Mouse (Mus musculus) adrenal gland, postnatal 36 days (tissue): ENCODE data around the gene Asf1a. TPM values are rescaled to one million over a fixed set of nuclear protein-coding genes. Genes with fewer than 3 reads are reported as not detected.
"Not testable (repeated sequence)": the region's sequence is repeated elsewhere in the genome, so short reads cannot be mapped to it uniquely, and the experiment has no call there.

Source experiments
- DNase-seq, 2 experiments: peaks; one replicate each; pipeline ENCODE4 v3.0.0; 2021; ENCODE audit warnings: mixed read lengths in 1 of 2
- long read RNA-seq, 2 experiments: library from polyadenylated mRNA; stranded (forward); transcript quantifications; one replicate each; pipeline ENCODE4 v2.0.0; 2021; ENCODE audit warnings: borderline sequencing depth in 2 of 2
- total RNA-seq, 2 experiments: library from RNA; stranded (reverse); gene quantifications; 2 replicates each; pipeline ENCODE4 v1.2.3; 2021

Gene Asf1a
- 10 to 100 TPM; 30.4 to 30.7 TPM for total RNA-seq
- long read RNA-seq, experiment 1, transcript Asf1a-201 (4 exons, 2,201 nt), result major isoform, 28 of 29 reads
- long read RNA-seq, experiment 1, partial matches to known transcripts, result 0 of 29 reads
- long read RNA-seq, experiment 1, other reads (novel, unspliced or antisense), result 0 of 29 reads
- long read RNA-seq, experiment 2, transcript Asf1a-201 (4 exons, 2,201 nt), result major isoform, 9 of 11 reads
- long read RNA-seq, experiment 2, partial matches to known transcripts, result 1 of 11 reads
- long read RNA-seq, experiment 2, other reads (novel, unspliced or antisense), result 0 of 11 reads

GRCm38 (mm10) chr10:53596677-53597120 is at the start of gene Asf1a:
Gene Asf1a, plus strand, starts transcription at chr10:53596757.
- peak; percentile 98 for DNase-seq

- no peak for DNase-seq
These were observed 34.6 kb upstream of the Asf1a start for GRCm38 (mm10) chr10:53562001-53562400.

GRCm38 (mm10) chr10:53565538-53565937 is 31.0 kb upstream of the Asf1a start:
- no peak for DNase-seq

GRCm38 (mm10) chr10:53568531-53568930 is 28.0 kb upstream of the Asf1a start:
- no peak for DNase-seq

- no peak for DNase-seq
These were observed 16.4 kb upstream of the Asf1a start for GRCm38 (mm10) chr10:53580137-53580536.

- DNase-seq, result peak; percentile 78 to 84
These were observed 15.9 kb upstream of the Asf1a start for GRCm38 (mm10) chr10:53580621-53581081.

GRCm38 (mm10) chr10:53581087-53581486 is 15.5 kb upstream of the Asf1a start:
- no peak for DNase-seq

GRCm38 (mm10) chr10:53585777-53586176 is 10.8 kb upstream of the Asf1a start:
- no peak for DNase-seq

- peak in 1 of 2 experiments; percentile 11 for DNase-seq
These were observed 547 bp upstream of the Asf1a start for GRCm38 (mm10) chr10:53595744-53596676.

GRCm38 (mm10) chr10:53597121-53597881 is 744 bp downstream of the Asf1a start:
- DNase-seq, result peak; percentile 65 to 77

GRCm38 (mm10) chr10:53598821-53599220 is 2.3 kb downstream of the Asf1a start:
- DNase-seq, result no peak

- no peak for DNase-seq
These were observed 8.8 kb downstream of the Asf1a start for GRCm38 (mm10) chr10:53605328-53605727.

GRCm38 (mm10) chr10:53608274-53608673 is 11.7 kb downstream of the Asf1a start:
- DNase-seq, result no peak

GRCm38 (mm10) chr10:53612172-53612571 is 15.6 kb downstream of the Asf1a start:
- DNase-seq, result no peak

- no peak for DNase-seq
These were observed 17.4 kb downstream of the Asf1a start for GRCm38 (mm10) chr10:53613955-53614354.

- peak in 1 of 2 experiments; percentile 17 for DNase-seq
These were observed 19.5 kb downstream of the Asf1a start for GRCm38 (mm10) chr10:53615850-53616616.

- peak; percentile 94 to 97 for DNase-seq
These were observed 32.8 kb downstream of the Asf1a start for GRCm38 (mm10) chr10:53629247-53629917.

GRCm38 (mm10) chr10:53629918-53630250 is 33.3 kb downstream of the Asf1a start:
- peak; percentile 97 to 98 for DNase-seq

GRCm38 (mm10) chr10:53630339-53630738 is 33.8 kb downstream of the Asf1a start, which contains the start of gene Mcm9:
Gene Mcm9, minus strand, starts transcription at chr10:53630439.
- not testable (repeated sequence) for DNase-seq

- DNase-seq, result no peak
These were observed 37.6 kb downstream of the Asf1a start for GRCm38 (mm10) chr10:53634160-53634559.
